Mouse (Mus musculus) CD8-positive naive resting alpha-beta T cell, adult 2 months (primary cell): ENCODE data around the gene Vav1.

Experiments used
- DNase-seq, 2 experiments: peaks; one replicate each; pipeline ENCODE4 v3.0.0; 2022; ENCODE audit warnings: low read depth in 2 of 2, low spot score in 2 of 2

Gene Vav1

DNA sequence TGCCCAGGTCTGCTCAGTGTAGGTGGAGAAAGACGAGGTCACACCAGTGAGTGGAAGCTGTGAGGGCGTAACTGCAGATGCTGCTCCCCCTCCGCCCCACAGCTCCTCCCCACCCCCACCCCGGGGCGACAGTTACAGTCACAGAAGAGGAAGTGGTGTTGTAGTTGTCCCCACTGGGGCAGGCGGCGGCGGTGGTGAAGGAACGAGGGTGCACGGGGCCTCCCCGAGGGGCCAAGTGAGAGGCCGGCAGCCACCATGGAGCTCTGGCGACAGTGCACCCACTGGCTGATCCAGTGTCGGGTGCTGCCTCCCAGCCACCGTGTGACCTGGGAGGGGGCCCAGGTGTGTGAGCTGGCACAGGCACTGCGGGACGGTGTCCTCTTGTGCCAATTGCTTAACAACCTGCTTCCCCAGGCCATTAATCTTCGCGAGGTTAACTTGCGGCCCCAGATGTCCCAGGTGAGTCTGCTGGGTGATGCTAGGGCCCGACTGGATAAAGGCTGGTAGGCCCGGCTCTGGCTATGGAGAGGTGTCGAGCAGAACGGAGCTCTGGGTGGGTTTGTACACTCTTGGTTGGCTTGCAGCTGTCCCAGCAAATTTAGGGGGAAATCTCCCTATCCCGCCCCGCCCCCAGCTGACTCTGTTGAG lies at the start of gene Vav1:
Vav1 (plus strand) TSS at position 158 of the 648 bp plus-strand sequence.
- peak; percentile 49 to 62 for DNase-seq

DNA sequence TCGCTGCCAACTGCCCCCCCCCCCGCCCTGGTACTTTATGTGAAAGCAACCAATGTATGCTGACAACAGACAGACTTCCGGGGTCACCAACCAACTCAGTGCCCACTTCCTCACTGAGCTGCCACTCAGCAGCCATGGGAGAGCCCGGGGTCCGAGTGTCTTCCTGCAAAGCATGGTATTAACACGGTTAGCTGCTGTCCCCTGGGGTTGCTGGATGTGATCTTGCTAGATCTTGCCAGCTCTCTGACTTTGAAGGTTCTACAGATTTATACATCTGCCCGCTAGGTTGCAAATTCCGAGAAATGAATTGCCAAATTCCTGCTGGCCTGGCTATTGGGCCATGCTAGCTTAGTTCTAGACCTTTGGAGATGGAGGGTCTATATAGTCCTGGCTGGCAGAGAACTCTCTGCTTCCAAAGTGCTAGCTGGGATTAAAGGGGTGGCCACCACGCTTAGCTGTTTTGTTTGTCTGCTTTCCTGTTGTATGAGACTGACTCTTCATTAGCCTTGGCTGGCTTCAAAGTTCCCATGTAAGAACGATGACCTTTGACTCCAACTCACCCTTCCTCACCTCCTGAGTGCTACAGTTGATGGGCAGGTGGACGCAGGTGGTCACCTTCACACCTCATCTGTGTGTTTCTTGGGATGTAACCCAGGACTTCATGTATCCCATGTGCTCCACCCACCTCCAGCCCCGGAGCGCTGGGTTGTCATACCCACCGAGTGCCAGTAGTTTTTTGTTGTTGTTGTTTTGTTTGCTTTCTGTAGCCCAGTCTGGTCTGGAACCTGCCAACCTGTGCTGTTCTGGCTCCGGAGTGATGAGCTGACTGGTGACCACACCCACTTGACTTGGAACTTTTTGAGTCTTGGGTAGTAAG lies 48.8 kb upstream of the Vav1 start:
- no peak for DNase-seq

DNA sequence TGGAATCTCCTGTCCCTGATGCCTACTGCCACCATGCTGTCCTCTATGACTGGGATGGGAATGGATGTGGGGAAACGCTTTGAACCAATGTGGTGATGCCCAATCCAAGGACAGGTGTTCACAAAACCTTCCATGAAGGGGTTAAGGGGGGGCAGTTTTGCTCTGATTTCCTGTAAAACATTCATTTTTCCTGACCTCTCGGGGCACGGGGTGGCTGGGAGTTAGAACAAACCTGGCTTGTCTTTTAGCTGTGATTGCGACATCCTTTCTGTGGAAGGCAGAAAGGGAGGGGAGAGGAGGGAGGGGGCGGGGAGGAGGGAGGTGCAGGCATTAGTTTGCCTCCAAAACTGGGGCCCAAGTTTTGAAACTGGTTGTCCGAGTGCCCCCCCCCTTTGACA lies 48.2 kb upstream of the Vav1 start:
- no peak for DNase-seq

DNA sequence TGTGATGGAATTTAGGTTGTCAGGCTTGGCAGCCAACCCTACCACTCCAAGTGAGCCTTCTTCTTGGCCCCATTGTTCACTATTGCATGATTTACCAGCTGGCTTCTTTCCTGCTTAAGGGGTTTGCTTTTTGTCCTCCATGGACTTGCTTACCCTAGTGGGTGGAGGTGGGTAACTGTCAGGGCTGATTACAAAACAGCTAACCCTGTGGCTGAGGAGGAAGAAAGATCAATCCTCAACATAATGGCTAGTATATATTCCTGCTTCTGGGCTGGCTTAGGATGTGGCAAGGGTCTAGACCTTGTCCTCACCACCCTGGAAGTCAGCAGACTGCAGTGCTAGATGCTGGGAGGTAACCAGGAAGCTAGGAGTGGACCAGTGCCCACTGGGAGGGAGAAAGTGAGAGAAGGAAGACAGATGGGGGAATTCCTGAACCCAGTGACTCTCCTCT lies 47.6 kb upstream of the Vav1 start:
- no peak for DNase-seq

DNA sequence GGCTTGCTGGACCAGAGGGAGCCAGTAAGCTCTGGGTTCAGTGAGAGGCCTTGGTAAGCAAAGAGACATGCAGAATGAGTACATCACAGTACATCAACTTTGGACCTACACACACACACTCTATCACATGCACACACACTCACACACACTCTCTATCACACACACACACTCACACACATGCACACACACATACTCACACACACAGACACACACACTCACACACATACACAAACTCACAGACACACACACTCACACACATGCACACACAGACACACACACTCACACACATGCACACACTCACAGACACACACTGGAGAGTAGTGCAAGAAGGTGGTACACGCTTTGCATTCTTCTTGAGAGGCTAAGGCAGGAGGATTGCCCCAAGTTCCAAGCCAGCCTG lies 46.7 kb upstream of the Vav1 start:
- DNase-seq, result no peak

DNA sequence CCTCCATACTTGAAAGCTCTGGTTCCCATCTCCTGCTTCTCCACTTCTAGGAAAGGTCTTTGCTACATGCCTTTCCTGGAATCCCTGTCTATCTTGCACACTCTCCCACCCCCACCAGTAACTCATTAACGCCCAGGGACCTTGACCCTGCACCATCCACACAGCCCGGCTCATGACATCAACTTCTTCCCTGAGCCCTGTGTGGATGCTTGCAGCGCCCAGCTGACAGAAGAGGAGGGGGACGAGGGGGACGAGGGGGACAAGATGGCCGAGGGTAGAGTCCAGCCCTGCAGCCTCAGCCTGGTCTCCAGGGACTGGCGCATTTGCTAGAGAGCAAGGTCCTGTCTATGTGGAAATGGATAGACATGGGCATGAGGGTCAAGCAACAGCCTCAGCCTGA lies 45.9 kb upstream of the Vav1 start:
- no peak for DNase-seq

DNA sequence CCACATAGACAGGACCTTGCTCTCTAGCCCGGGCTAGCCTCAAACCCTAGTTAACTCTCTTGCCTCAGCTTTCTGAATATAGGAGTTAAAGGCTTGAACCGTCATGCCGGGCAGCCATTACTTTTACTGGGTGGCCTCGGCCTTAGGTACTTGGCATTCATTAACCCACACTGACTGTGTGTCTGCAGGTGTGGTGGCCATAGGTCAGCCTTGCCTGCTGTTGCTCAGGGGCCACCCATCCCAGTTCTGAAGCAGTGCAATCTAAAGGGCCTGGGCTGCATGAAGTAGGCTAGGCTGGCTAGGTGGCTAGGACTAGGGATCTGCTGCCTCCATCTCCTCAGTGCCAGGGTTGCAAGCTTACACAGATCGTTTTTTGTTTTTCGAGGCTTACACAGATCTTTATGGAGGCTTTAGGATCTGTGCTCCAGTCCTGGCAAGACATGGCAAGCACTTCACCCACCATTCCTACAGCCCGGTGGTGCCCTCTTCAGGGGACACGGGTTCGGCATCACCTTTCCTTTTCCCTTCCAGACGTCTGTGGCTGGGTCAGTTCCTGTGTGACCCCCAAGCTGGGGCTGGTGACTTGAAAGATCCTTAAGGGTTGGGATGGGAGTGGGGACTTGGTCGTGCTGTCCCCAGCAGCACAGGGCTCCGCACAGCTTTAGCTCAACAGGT lies 44.5 kb upstream of the Vav1 start:
- no peak for DNase-seq

DNA sequence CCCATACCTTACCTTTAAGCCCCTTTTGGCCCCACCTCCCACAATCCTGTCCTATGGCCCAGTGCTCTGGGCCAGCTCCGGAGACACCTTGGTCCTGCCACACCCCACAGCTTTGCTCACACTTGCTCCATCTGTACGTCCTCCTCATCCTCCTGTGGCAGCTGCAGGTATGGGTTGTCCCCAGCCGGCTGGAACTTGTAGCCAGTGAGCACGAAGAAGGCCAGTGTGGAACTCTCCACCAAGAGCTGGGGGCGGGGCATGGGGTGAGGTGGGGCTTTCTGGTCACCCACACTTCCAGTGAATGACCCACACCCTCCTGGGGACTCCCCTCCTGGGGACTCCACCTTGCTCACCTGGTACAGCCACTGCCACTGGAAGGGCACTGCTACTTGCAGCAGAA lies 43.1 kb upstream of the Vav1 start:
- no peak for DNase-seq

DNA sequence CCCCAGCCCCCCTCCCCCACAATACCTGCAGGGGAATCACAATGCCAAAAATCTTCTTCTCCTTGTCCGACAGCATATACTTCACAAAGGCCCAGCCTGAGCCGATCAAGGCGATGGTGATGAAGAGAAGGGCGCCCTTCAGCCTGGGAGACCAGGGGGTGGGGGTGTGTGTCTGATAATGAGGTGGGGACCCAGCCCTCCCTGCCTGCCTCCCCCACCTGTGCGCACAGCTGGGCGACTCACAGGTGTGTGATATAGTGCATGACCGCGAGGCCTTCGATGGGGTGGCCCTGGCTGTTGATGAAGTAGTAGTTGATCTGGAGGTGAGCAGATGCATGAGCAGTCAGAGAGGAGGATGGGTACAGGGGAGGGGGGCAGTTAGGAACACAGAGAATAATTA lies 41.7 kb upstream of the Vav1 start:
- DNase-seq, result no peak

DNA sequence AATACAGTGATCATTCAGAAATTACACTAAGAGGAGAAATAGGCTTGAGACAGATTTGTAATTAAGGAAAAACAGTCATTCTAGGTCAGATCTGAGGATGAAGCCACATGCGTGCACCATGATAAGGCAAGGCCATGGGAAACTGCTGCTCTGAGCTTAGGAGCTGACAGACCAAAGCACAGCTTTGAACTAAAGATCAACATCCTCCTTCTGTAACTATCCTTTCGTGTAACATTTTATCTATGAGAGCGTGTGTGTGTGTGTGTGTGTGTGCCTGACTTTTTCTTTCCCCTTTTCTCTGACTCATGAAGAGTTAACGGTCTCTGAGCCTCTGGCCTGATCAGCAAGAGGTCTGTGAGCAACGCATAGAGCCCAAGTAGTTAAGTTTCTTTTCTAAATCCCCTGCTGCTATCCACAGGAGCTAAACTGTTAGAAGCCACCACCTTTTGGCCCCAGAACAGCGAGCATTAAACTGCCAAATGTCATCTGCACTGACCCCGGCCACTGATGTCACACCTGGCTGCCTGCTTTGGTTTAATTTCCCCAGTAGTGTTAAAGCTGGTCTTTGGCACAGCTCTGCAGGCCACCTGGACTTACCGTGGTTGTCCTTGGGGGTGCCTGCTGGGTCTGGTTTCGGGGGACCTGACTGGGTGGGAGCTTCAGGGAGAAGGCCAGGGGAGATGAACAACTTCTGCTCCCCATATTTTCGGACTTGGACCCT lies 35.1 kb upstream of the Vav1 start:
- no peak for DNase-seq

DNA sequence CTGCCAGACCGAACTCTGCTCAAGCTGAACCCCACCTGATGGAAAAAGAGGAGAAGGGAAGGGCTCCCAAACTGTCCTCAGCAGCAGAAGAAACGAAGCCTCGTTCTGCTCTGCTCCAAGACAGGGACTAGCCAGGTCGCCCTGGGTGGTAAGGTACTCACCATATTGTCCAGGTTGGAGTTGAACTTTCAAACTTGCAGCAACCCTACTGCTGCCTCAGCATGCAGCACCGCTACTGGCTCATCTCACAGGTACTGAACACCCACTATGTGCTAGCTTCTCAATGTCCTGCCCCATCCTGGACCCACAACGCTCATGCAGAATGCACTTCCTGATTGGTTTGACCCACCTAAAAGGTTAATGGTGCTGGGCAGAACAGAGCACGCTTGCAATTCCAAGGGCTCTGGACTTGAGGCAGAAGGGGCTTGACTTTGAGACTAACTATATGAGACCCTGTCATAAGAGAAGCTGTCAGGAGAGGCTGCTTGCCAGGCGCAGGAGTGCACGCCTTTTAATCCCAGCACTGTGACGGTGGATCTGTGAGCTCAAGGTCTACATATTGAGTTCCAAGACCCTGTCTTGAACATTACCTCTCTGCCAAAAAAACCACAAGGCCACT lies 33.5 kb upstream of the Vav1 start:
- DNase-seq, result no peak

DNA sequence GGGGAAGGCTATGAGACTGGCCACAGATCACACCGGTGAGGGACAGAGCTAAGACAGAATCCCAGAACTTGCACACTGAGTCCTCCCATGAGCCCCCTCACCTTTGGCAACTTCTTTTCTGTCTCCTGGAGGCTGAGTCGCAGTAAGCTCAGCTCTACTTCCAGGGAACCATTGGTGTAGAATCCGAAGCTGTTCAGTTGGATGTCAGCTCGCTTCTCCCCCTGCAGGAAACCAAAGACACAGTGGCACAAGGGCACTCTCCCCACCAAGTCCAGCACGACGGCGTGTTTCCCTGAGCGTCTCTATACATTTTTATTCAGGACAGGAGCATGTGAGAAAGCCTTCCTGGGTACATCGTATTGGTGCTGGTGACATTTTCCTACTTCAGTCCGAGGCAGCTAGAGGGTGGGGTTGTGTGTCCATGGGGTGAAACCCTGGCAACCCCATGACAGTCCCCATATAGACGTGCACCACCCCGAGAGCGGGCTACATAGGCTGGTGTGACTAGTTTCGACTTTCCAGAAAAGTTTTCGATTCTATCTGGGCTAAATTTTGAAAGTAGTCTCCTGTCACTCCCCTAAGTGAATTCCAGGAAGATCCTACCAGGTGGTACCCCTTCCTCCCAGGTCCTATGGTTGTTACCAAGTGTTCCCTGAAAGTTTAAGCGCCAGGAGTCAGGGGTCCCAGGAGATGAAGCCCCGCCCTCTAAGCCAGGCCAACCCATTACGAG lies 32.1 kb upstream of the Vav1 start:
- no peak for DNase-seq

DNA sequence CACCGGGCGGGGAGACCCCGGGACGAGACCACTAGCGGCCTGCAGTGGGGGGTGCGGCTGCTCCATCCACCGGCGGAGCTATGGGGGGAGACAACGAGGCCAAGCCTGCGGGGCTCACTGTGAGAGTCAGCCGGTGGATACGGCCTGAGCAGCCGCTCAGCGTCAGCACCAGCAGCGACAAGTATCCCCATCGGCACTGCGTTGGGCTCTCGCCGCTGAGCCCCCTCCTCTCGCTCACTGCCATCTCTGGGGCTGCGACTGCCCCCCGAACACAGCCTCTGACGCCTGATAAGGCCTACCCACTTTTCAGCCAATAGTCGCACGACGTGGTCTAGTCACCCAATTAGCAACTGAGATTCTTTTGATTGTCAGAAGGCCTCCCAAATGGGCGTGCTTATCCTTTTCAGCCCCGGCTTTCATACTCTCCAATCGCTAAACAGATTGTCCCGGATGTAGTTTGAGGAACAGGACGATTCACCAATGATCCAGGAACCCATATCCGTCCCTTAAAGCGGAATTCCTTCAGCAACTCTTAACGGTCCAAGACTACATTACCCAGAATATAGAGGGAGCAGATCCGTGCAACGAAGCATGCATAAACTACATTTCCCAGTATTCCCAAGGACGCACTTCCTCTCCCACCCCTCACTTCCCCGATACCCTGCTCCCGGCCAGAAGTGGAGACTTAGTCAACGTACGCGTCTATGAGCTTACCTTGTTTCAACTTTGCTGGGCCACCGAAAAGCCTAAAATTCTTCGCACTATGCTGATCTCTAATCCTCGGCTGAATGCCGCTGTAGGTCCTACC lies 31.3 kb upstream of the Vav1 start:
- peak; percentile 87 to 88 for DNase-seq

DNA sequence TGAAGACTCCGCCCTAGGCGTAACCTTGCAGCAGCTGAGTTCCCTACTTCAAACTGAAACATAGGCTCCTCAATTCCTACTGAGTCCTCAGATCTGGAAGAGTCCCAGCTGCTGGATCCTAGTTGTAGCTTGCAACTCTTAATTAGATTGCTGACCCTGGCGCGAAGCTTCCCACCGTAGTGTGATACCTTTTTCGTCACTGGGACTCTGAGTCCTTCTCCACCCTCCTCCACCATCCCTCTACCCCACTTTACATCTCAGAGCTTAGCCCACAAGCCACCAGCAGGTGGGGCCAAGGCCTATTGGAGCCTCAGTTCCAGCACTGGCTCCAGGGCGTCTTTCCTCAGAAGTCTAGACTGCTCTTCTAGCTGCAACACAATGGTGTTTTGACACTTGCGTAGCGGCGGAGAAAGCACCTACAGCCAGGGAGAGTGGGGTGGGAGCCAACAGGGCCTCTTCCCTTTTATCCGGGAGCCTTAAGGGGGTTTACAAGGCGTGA lies 30.6 kb upstream of the Vav1 start, which contains the start of gene Gpr108:
Gpr108 (minus strand) TSS at position 246 of the 499 bp plus-strand sequence.
- DNase-seq, result peak; percentile 80 to 85

DNA sequence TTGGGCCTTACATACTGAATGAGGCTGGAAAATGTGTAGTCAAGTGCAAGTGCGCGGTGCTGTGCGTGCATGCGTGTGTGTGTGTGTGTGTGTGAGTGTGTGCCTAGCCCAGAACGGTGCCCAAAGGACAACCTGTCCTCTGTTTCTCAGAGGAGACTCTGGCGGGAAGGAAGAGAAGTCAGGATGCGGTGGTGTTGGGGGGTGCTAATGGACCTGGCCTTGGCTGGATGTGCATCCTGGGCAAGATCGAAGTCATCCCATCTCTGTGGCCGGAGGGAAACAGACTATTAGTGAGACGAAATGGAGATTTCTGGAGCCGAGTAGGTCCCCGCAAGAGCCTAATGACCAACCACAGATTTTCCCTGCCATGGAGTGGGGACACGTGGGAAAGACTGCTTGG lies 30.1 kb upstream of the Vav1 start:
- DNase-seq, result no peak

DNA sequence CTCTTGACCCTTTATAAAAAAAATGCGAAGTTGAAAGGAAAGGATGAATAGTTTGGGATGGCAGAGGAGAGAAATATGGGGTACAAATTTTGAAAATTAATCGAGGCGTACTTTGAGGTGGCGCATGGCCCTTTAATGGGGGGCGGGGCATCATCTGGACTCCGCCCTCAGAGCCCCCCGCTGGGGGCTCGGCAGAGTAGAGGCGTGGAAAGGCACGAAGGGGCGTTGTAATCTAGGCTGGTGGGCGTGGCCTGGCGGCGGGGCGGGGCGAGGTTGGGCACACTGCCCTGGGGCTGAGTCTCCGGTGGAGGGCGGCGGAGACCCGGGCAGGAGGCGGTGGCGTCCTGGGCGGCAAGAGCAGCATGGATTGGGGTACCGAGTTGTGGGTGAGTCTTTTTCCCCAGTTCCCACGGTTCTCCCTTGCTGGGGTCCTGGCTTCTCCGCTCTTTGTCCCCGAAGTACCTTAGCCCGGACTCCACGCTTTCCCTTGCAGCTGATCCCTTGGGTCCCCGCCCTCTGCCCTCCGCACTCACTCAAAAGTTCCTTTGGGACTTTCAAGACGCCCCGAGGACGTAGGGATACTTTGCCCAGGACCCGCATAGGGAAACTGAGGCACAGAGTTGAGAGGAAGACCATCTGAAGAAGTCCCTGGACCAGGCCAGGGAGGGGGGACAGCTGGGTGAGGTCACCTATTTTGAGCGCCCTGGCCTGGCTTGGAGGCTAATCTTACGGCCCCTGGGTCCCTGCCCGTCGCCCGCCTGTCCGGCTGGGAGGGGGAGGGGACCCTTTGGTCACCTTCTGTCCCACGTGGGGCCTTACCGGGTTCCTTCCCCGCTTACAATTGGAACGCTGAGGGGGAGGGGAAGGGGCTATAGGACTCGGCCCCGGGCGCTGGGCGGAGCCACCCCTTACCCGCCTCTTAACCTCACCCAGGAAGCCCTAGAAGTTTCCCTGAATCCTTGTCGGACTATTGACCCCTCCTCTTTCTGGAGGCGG lies 29.4 kb upstream of the Vav1 start, which contains the start of gene Trip10:
Trip10 (plus strand) TSS at position 270 of the 996 bp plus-strand sequence.
- peak; percentile 93 to 95 for DNase-seq

DNA sequence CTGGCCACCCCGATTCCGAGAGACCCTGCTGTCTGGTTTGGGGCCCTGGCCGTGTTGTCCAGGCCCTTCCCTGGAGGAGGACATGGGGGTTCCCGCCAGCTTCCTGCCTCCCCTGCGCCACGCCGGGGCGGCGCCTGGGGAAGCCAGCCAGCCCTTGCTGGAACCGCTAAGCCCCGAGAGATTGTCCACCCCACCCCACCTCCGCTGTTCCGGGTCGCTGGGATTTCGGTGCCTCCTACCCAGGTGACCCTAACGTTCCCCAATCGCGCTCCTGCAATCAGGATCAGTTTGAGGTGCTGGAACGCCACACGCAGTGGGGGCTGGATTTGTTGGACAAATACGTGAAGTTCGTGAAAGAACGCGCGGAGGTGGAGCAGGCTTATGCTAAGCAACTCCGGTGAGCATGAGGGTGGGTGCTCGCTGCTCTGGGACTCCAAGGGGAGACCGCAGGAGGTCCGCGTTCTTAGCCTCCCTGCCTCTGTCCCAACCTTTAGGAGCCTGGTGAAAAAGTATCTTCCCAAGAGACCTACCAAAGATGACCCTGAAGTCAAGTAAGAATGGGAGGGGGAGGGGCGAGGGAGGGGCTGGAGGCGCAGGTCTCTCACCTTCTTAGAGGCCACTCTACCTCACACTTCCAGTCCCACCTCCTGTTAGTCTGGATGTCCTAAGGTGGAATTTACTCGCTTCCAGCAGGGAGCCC lies 28.3 kb upstream of the Vav1 start:
- DNase-seq, result no peak
